Mouse (Mus musculus): ENCODE measurements around the gene Khdc3.
"Not testable (repeated sequence)": the region's sequence is repeated elsewhere in the genome, so short reads cannot be mapped to it uniquely, and the experiment has no call there.

Khdc3 gene

GRCm38 (mm10) chr9:73101536-73101935 is at the start of gene Khdc3:
Gene Khdc3, plus strand, starts transcription at chr9:73101836.
- no peak for DNase-seq (ENCODE audit: low read depth in 1 of 2, low spot score in 2 of 2)

- DNase-seq (ENCODE audit: low read depth in 1 of 2, low spot score in 2 of 2): no peak
These were observed 46.2 kb upstream of the Khdc3 start for GRCm38 (mm10) chr9:73055441-73055911.

- no peak for DNase-seq (ENCODE audit: low read depth in 1 of 2, low spot score in 2 of 2)
These were observed 42.4 kb upstream of the Khdc3 start for GRCm38 (mm10) chr9:73059224-73059623.

GRCm38 (mm10) chr9:73063621-73064290 is 37.9 kb upstream of the Khdc3 start:
- no peak for DNase-seq (ENCODE audit: low read depth in 1 of 2, low spot score in 2 of 2)

GRCm38 (mm10) chr9:73067086-73067485 is 34.5 kb upstream of the Khdc3 start:
- DNase-seq (ENCODE audit: low read depth in 1 of 2, low spot score in 2 of 2): no peak

GRCm38 (mm10) chr9:73068230-73068679 is 33.4 kb upstream of the Khdc3 start:
- DNase-seq (ENCODE audit: low read depth in 1 of 2, low spot score in 2 of 2): no peak

- no peak for DNase-seq (ENCODE audit: low read depth in 1 of 2, low spot score in 2 of 2)
These were observed 32.9 kb upstream of the Khdc3 start for GRCm38 (mm10) chr9:73068688-73069087.

- no peak for DNase-seq (ENCODE audit: low read depth in 1 of 2, low spot score in 2 of 2)
These were observed 30.5 kb upstream of the Khdc3 start for GRCm38 (mm10) chr9:73070971-73071659.

GRCm38 (mm10) chr9:73072426-73072825 is 29.2 kb upstream of the Khdc3 start:
- DNase-seq (ENCODE audit: low read depth in 1 of 2, low spot score in 2 of 2): no peak

- no peak for DNase-seq (ENCODE audit: low read depth in 1 of 2, low spot score in 2 of 2)
These were observed 28.5 kb upstream of the Khdc3 start for GRCm38 (mm10) chr9:73073169-73073568.

GRCm38 (mm10) chr9:73079349-73079748 is 22.3 kb upstream of the Khdc3 start:
- not testable (repeated sequence) for DNase-seq (ENCODE audit: low read depth in 1 of 2, low spot score in 2 of 2)

GRCm38 (mm10) chr9:73079801-73080325 is 21.8 kb upstream of the Khdc3 start:
- DNase-seq (ENCODE audit: low read depth in 1 of 2, low spot score in 2 of 2): no peak

GRCm38 (mm10) chr9:73082291-73083000 is 19.2 kb upstream of the Khdc3 start:
- no peak for DNase-seq (ENCODE audit: low read depth in 1 of 2, low spot score in 2 of 2)

- DNase-seq (ENCODE audit: low read depth in 1 of 2, low spot score in 2 of 2): no peak
These were observed 17.7 kb upstream of the Khdc3 start for GRCm38 (mm10) chr9:73083956-73084355.

GRCm38 (mm10) chr9:73085845-73086244 is 15.8 kb upstream of the Khdc3 start:
- peak in 1 of 2 experiments; percentile 28 for DNase-seq (ENCODE audit: low read depth in 1 of 2, low spot score in 2 of 2)

- no peak for DNase-seq (ENCODE audit: low read depth in 1 of 2, low spot score in 2 of 2)
These were observed 14.5 kb upstream of the Khdc3 start for GRCm38 (mm10) chr9:73087121-73087520.

- DNase-seq (ENCODE audit: low read depth in 1 of 2, low spot score in 2 of 2): no peak
These were observed 14.1 kb upstream of the Khdc3 start for GRCm38 (mm10) chr9:73087581-73087980.

- peak; percentile 65 to 82 for DNase-seq (ENCODE audit: low read depth in 1 of 2, low spot score in 2 of 2)
These were observed 12.3 kb upstream of the Khdc3 start for GRCm38 (mm10) chr9:73089222-73089920.

GRCm38 (mm10) chr9:73090121-73090520 is 11.5 kb upstream of the Khdc3 start:
- no peak for DNase-seq (ENCODE audit: low read depth in 1 of 2, low spot score in 2 of 2)

- no peak for DNase-seq (ENCODE audit: low read depth in 1 of 2, low spot score in 2 of 2)
These were observed 9.9 kb upstream of the Khdc3 start for GRCm38 (mm10) chr9:73091747-73092146.

- no peak for DNase-seq (ENCODE audit: low read depth in 1 of 2, low spot score in 2 of 2)
These were observed 7.1 kb upstream of the Khdc3 start for GRCm38 (mm10) chr9:73094580-73094979.
